Mouse (Mus musculus) liver, embryonic 14.5 days (tissue): ENCODE measurements at regions not wholly inside any gene's neighbourhood (a gene's known extent, or its start where the extent isn't known, plus 50 kb on each side); places are given as distances from the start of the nearest gene placed in this dataset.

Experiments used
- CTCF ChIP-seq: IDR thresholded peaks from 2 replicates; pipeline ENCODE4 v1.5.1; 2016; ENCODE audit warnings: antibody characterized with exemption, low read depth, control low read depth
- EP300 ChIP-seq: IDR thresholded peaks from 2 replicates; pipeline ENCODE4 v1.6.1; 2016; ENCODE audit warnings: antibody characterized with exemption, low read depth

DNA sequence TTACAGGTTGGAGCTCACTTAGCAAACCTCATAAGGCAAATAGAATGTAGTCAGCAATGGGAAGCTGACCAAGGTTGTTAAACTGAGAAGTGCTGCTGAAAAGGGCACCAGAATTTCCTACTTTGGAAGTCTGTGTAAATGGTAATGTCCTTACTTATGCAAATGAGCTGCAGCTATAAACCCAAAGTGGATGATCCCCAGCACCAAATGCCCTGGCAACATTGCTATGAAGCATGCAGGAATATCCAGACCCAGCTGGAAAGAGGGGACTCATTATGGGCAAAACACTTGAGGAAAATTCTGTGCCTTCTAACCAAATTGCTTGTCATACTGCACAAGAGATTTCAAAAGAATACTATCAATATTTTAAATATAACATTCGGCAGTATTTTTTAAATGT is 861.3 kb upstream of the Kirrel3 start:
- TF ChIP-seq CTCF (no peak), EP300 (no peak)
